Mouse (Mus musculus) CD8-positive naive resting alpha-beta T cell, adult 2 months (primary cell): ENCODE data around the gene Skida1.

Experiments used
- DNase-seq, 2 experiments: peaks; one replicate each; pipeline ENCODE4 v3.0.0; 2022; ENCODE audit warnings: low read depth in 2 of 2, low spot score in 2 of 2

The Skida1 gene

GRCm38 (mm10) chr2:18022886-18023285, 26.0 kb downstream of the Skida1 start:
- DNase-seq: no peak

- no peak for DNase-seq
These were observed 29.7 kb downstream of the Skida1 start for GRCm38 (mm10) chr2:18019122-18019521.

- no peak for DNase-seq
These were observed 31.5 kb downstream of the Skida1 start for GRCm38 (mm10) chr2:18017321-18017720.

GRCm38 (mm10) chr2:18016639-18017038, 32.2 kb downstream of the Skida1 start:
- DNase-seq: no peak

- no peak for DNase-seq
These were observed 33.3 kb downstream of the Skida1 start for GRCm38 (mm10) chr2:18015581-18015980.

GRCm38 (mm10) chr2:18012866-18013265, 36.0 kb downstream of the Skida1 start:
- no peak for DNase-seq

GRCm38 (mm10) chr2:18011226-18011625, 37.6 kb downstream of the Skida1 start:
- no peak for DNase-seq

GRCm38 (mm10) chr2:18005137-18005536, 43.7 kb downstream of the Skida1 start:
- DNase-seq: no peak

GRCm38 (mm10) chr2:18004286-18004685, 44.6 kb downstream of the Skida1 start:
- DNase-seq: no peak

- DNase-seq: no peak
These were observed 46.5 kb downstream of the Skida1 start for GRCm38 (mm10) chr2:18002306-18002705.

GRCm38 (mm10) chr2:17996858-17997257, 52.0 kb downstream of the Skida1 start, which contains the start of gene H2al2a:
TSS of gene H2al2a (minus strand) at chr2:17996958.
- no peak for DNase-seq
